Mouse (Mus musculus) kidney, embryonic 14.5 days (tissue): ENCODE measurements around the gene 6430571L13Rik. TPM values are rescaled to one million over a fixed set of nuclear protein-coding genes. Genes with fewer than 3 reads are reported as not detected.

ENCODE experiments used
- ATAC-seq: fragments of 200-750 bp; cut with Nextera tagmentation; 2 replicates; pipeline ENCODE4 v1.8.0; 2017; ENCODE audit warnings: moderate number of reproducible peaks, mild to moderate bottlenecking, moderate TSS enrichment, moderate library complexity; ENCODE audit not compliant: low FRiP score, low TSS enrichment
- H3K27ac ChIP-seq: fragments of 300-500 bp; sonication (generic); 2 replicates; pipeline ENCODE4 v1.5.1; 2014; ENCODE audit warnings: low read depth, mild to moderate bottlenecking, low read length, moderate library complexity, mixed read lengths
- H3K27me3 ChIP-seq: fragments of 300-500 bp; sonication (generic); 2 replicates; pipeline ENCODE4 v1.6.1; 2014; ENCODE audit warnings: mild to moderate bottlenecking, low read length; ENCODE audit not compliant: control insufficient read depth, insufficient read depth
- H3K36me3 ChIP-seq: fragments of 300-500 bp; sonication (generic); 2 replicates; pipeline ENCODE4 v1.6.1; 2014; ENCODE audit warnings: low read length, mixed read lengths; ENCODE audit not compliant: control insufficient read depth, insufficient read depth
- H3K4me1 ChIP-seq: fragments of 300-500 bp; sonication (generic); 2 replicates; pipeline ENCODE4 v1.6.1; 2014; ENCODE audit warnings: low read length, mixed read lengths; ENCODE audit not compliant: control insufficient read depth, insufficient read depth
- H3K4me2 ChIP-seq: fragments of 300-500 bp; sonication (generic); replicated peaks from 2 replicates; pipeline ENCODE4 v1.6.1; 2014; ENCODE audit warnings: low read depth, mild to moderate bottlenecking, low read length
- H3K4me3 ChIP-seq: fragments of 300-500 bp; sonication (generic); 2 replicates; pipeline ENCODE4 v1.5.1; 2014; ENCODE audit warnings: mild to moderate bottlenecking, low read length
- H3K9ac ChIP-seq: fragments of 300-500 bp; sonication (generic); 2 replicates; pipeline ENCODE4 v1.6.1; 2014; ENCODE audit warnings: low read depth, mild to moderate bottlenecking, low read length, moderate library complexity
- H3K9me3 ChIP-seq: fragments of 300-500 bp; sonication (generic); 2 replicates; pipeline ENCODE4 v1.6.1; 2016; ENCODE audit warnings: low read length; ENCODE audit not compliant: control insufficient read depth
- WGBS: fragments of 180-500 bp; shearing (Covaris S2); extraction: QIAGEN DNeasy Blood & Tissue Kit; methylation state at CpG from one replicate; pipeline ENCODE4 v1.1.7; 2014; 5-methylcytosine and 5-hydroxymethylcytosine counted together
- polyA plus RNA-seq: library from polyadenylated mRNA; unstranded; fragments of >200 nt; fragmentation: Nextera tagmentation; extraction: Ambion mirVana; gene quantifications from 2 replicates; pipeline ENCODE4 v1.2.1, GENCODE M21; 2014

Gene 6430571L13Rik
- polyA plus RNA-seq, 1 experiment from 2014 or later, result 0.31 TPM

DNA sequence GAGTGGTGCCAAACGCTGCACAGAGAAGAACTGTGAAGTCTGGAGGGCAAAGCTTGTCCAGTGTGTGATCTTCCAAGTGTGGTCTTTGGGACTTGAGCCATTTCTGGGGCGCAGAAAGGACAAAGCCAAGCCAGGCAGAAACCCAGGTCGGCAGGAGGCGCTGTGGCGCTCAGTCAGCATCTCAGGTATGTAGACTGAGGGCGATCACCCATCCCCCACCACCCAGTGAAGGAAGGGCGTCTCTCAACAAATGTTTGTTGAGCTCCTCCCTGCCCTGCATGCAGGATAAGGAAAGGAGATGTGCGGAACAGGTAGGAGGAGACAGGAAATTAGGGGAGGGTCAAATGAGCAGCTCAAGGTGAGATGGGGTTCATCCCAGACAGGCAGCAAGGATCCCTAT, 34.2 kb downstream of the 6430571L13Rik start:
- Histone ChIP-seq H3K4me2 (no peak overlapping the region), H3K27ac (no peak overlapping the region), H3K9ac (no peak overlapping the region), H3K9me3 (no peaks in the 10 kb centered on the region), H3K4me1 (peaks cover 5% of the 10 kb centered on the region; the same call in 1 of the 2 replicates), H3K27me3 (peaks cover 42% of the 10 kb centered on the region), H3K36me3 (no peaks in the 10 kb centered on the region), H3K4me3 (no peak overlapping the region)
- ATAC-seq, result no peak
- WGBS, result 8% methylated on average over 8 of the region's 8 CpGs

DNA sequence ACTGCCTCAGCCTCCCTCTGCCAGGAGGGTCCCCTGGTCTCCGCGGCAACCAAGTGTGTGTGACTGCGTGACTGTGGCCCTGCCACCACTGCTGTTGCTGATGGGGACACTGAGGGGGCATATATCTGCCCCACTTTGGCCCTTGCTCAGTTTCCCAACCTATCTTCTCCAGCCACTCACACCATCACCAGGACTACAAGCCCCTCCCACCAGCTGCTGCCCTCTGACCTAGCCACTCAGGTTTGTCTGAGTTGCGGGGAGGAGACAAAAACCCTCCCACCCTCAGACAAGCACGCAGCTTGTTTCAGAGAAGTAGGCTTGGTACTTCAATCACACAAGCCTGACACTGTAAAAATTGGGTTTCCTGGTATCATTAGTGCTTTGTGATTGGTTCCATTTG, 35.0 kb downstream of the 6430571L13Rik start:
- H3K9me3 ChIP-seq, result no peaks in the 10 kb centered on the region
- H3K27me3 ChIP-seq, result peaks cover 49% of the 10 kb centered on the region
- no peaks in the 10 kb centered on the region for H3K36me3 ChIP-seq
- ATAC-seq, result no peak
- no peak overlapping the region for H3K27ac ChIP-seq
- no peak overlapping the region for H3K4me2 ChIP-seq
- no peak overlapping the region for H3K4me3 ChIP-seq
- WGBS, result 21% methylated on average over 5 of the region's 5 CpGs
- no peaks in the 10 kb centered on the region for H3K4me1 ChIP-seq
- H3K9ac ChIP-seq, result no peak overlapping the region

DNA sequence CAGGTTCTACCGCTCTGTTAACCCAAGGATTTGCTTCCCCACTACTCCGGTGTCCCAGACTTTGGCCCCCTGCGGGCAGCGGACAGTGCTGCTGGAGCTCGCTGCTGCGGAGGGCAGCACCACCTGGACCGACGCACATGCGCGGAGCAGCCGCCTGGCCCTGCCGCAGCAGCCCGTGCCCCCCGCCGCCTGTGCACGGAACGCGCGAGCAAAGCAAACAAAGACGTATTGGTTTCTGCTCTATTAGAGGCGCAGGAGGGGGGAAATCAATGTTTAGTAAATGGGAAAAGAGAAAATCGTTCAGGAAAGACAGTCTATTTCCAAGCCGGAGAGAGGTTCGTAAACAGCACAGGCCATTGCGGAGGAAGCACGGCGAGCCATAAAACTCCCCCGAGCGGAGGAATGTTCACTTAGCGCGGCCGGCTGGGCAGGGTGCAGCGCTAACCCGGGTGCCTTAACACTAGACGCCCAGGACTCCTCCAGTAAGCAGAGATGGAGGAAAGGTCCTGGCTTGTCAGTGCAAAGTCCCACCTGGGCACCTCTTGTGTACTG, 37.6 kb downstream of the 6430571L13Rik start:
- no peak overlapping the region for H3K27ac ChIP-seq
- under 1% methylated on average over 35 of the region's 35 CpGs for WGBS
- no peak for ATAC-seq

GRCm38 (mm10) chr9:107381723-107382122, 41.3 kb downstream of the 6430571L13Rik start:
- no peak for ATAC-seq
- H3K9me3 ChIP-seq, result no peaks in the 10 kb centered on the region
- no peak overlapping the region for H3K4me3 ChIP-seq
- H3K4me2 ChIP-seq, result no peak overlapping the region
- H3K36me3 ChIP-seq, result no peaks in the 10 kb centered on the region
- WGBS, result 7% methylated on average over 8 of the region's 8 CpGs
- no peak overlapping the region for H3K27ac ChIP-seq
- no peak overlapping the region for H3K9ac ChIP-seq
- peaks cover 3% of the 10 kb centered on the region for H3K4me1 ChIP-seq
- peaks cover 61% of the 10 kb centered on the region for H3K27me3 ChIP-seq

More for the DNA sequence above, 37.6 kb downstream of the 6430571L13Rik start:
- Histone ChIP-seq H3K9ac (no peak overlapping the region; the same call in 1 of the 2 replicates), H3K4me1 (no peaks in the 10 kb centered on the region), H3K4me2 (peak overlapping the region; percentile 67), H3K36me3 (no peaks in the 10 kb centered on the region), H3K4me3 (peak overlapping the region; percentile 31), H3K9me3 (no peaks in the 10 kb centered on the region), H3K27me3 (peaks cover 75% of the 10 kb centered on the region)

DNA sequence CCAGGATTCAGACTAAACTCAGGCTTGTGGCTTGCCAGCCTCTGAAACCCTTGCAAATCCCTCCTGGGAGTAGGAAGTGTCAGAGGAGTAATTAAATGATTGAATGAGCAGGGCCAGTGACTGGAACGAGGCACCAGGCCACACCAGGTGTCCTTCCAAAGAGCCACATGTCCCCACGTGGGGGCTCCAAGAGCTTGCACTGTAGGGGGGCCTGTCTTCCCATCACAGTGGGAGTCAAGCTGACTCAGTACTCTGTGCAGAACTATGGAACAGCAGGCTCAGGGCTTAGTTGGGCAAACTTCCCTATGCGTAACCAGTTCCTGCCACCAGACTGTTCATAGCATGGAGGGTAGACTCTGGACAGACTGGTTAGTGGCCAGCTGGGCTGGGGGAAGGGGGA, 44.0 kb downstream of the 6430571L13Rik start:
- no peak overlapping the region for H3K4me2 ChIP-seq
- H3K4me3 ChIP-seq, result no peak overlapping the region
- H3K9ac ChIP-seq, result no peak overlapping the region
- no peaks in the 10 kb centered on the region for H3K36me3 ChIP-seq
- H3K27me3 ChIP-seq, result peaks cover 41% of the 10 kb centered on the region
- H3K27ac ChIP-seq, result no peak overlapping the region
- peak; percentile 88 for ATAC-seq
- H3K4me1 ChIP-seq, result peaks cover 3% of the 10 kb centered on the region
- WGBS, result 13% methylated on average over 3 of the region's 3 CpGs
- no peaks in the 10 kb centered on the region for H3K9me3 ChIP-seq

DNA sequence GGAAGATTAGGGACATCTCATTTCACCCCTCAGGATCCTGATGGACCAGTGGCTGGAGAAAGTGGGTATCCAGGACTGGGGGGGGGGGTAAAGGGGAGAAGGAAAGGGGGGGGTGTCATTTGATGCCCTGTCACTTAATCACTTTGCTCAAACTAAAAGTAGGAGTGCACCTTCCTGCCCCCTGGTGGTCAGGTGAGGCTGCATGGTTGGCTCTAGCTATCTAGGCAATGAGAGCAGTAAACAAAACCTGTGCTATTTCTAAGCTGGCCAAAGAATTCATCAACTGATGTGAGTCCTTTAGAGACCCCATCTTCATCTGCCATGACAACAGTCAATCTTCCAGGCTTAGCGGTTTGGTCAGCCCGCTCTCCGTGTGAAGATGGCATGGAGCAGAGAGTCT, 46.3 kb downstream of the 6430571L13Rik start:
- Histone ChIP-seq H3K4me2 (no peak overlapping the region), H3K27ac (no peak overlapping the region), H3K4me3 (no peak overlapping the region), H3K36me3 (no peaks in the 10 kb centered on the region), H3K9me3 (no peaks in the 10 kb centered on the region), H3K9ac (no peak overlapping the region), H3K27me3 (peaks cover 21% of the 10 kb centered on the region), H3K4me1 (peaks cover 3% of the 10 kb centered on the region)
- 55% methylated on average over 3 of the region's 3 CpGs for WGBS
- ATAC-seq, result no peak

- Histone ChIP-seq H3K27ac (no peak overlapping the region), H3K4me3 (no peak overlapping the region), H3K4me1 (peaks cover 3% of the 10 kb centered on the region), H3K36me3 (no peaks in the 10 kb centered on the region), H3K4me2 (no peak overlapping the region), H3K27me3 (peaks cover 12% of the 10 kb centered on the region), H3K9ac (no peak overlapping the region), H3K9me3 (no peaks in the 10 kb centered on the region)
- WGBS, result 87% methylated on average over 3 of the region's 3 CpGs
- ATAC-seq, result no peak
Observed at GRCm38 (mm10) chr9:107387708-107388107, 47.3 kb downstream of the 6430571L13Rik start.

DNA sequence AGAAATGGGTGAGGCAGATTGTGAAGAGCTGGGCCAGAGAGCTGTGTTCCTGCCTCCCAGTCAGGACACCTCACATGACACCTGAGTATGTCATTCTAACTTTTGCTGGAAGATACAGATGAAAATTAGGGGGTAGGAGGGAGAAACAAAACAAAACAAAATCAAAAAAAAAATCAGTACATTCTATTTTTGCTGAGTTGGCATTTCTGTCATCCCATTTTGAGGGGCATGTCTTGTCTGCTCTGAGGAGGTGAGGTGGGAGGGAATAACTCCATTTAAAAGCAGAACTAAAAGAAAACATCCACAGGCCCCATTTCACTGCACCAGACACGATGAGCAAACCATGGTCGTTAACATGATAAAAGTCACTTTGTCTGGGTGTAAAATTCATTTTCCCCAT, 47.9 kb downstream of the 6430571L13Rik start:
- no peak for ATAC-seq
- H3K27me3 ChIP-seq, result 0 out of 2 replicates have a peak, but pooled peaks cover 7% of the 10 kb centered on the region
- 49% methylated on average over 2 of the region's 2 CpGs for WGBS
- H3K9me3 ChIP-seq, result no peaks in the 10 kb centered on the region
- no peak overlapping the region for H3K4me2 ChIP-seq
- H3K27ac ChIP-seq, result no peak overlapping the region
- H3K36me3 ChIP-seq, result no peaks in the 10 kb centered on the region
- H3K4me1 ChIP-seq, result peaks cover 3% of the 10 kb centered on the region
- no peak overlapping the region for H3K9ac ChIP-seq
- no peak overlapping the region for H3K4me3 ChIP-seq

- no peaks in the 10 kb centered on the region for H3K9me3 ChIP-seq
Observed at GRCm38 (mm10) chr9:107396397-107396796, 56.0 kb downstream of the 6430571L13Rik start.

More at GRCm38 (mm10) chr9:107396397-107396796, 56.0 kb downstream of the 6430571L13Rik start:
- no peaks in the 10 kb centered on the region for H3K36me3 ChIP-seq
- 37% methylated on average over 4 of the region's 4 CpGs for WGBS
- H3K4me3 ChIP-seq, result no peak overlapping the region
- no peak overlapping the region for H3K9ac ChIP-seq
- no peak overlapping the region for H3K4me2 ChIP-seq
- no peak for ATAC-seq
- peaks cover 5% of the 10 kb centered on the region for H3K4me1 ChIP-seq
- peaks cover 50% of the 10 kb centered on the region for H3K27me3 ChIP-seq
- H3K27ac ChIP-seq, result no peak overlapping the region
